Mouse (Mus musculus): ENCODE measurements around the gene Folh1.
"Not testable (repeated sequence)": the region's sequence is repeated elsewhere in the genome, so short reads cannot be mapped to it uniquely, and the experiment has no call there.

Folh1 gene

GRCm38 (mm10) chr7:86775617-86776325 is at the start of gene Folh1:
TSS of gene Folh1 (minus strand) at chr7:86775943.
- DNase-seq (ENCODE audit: low read depth), result no peak

GRCm38 (mm10) chr7:86816466-86816865 is 40.7 kb upstream of the Folh1 start:
- DNase-seq (ENCODE audit: low read depth), result no peak

GRCm38 (mm10) chr7:86815716-86816115 is 40.0 kb upstream of the Folh1 start:
- DNase-seq (ENCODE audit: low read depth), result not testable (repeated sequence)

GRCm38 (mm10) chr7:86815241-86815640 is 39.5 kb upstream of the Folh1 start:
- DNase-seq (ENCODE audit: low read depth), result not testable (repeated sequence)

- no peak for DNase-seq (ENCODE audit: low read depth)
These were observed 19.0 kb upstream of the Folh1 start, which contains the start of gene Vmn2r77 for GRCm38 (mm10) chr7:86794727-86795126. TSS of gene Vmn2r77 (plus strand) at chr7:86795027.

GRCm38 (mm10) chr7:86771621-86772020 is 4.1 kb downstream of the Folh1 start:
- DNase-seq (ENCODE audit: low read depth), result no peak

- no peak for DNase-seq (ENCODE audit: low read depth)
These were observed 11.1 kb downstream of the Folh1 start for GRCm38 (mm10) chr7:86764628-86765027.

GRCm38 (mm10) chr7:86760751-86761150 is 15.0 kb downstream of the Folh1 start:
- no peak for DNase-seq (ENCODE audit: low read depth)

- DNase-seq (ENCODE audit: low read depth), result no peak
These were observed 50.7 kb downstream of the Folh1 start for GRCm38 (mm10) chr7:86725013-86725412.

GRCm38 (mm10) chr7:86688030-86688429 is 87.7 kb downstream of the Folh1 start, which contains the start of gene Olfr292:
TSS of gene Olfr292 (plus strand) at chr7:86688330.
- DNase-seq (ENCODE audit: low read depth), result no peak
